ENCODE assay signal across 11 mouse cellular contexts in genomic region chr11:57426046-57426805, GRCm38 (mm10).
DNase-seq lines count a peak whose midpoint lies in the region; ATAC-seq and TF ChIP-seq lines count a peak whose summit lies in the region.
"Had no signal": no experiment of that assay in that cellular context is flagged by ENCODE, and none has a peak within 500 bp of the region (broad histone marks: within the 10 kb centered on the region; RNA-seq: fewer than 3 reads in every experiment).

No protein-coding gene starts in this region.

- intact Hi-C loops in left cerebral cortex, adult 2 months (cut with DNase I), result no loop called here

- no peak overlapping the region for H3K27ac ChIP-seq in left cerebral cortex, adult 2 months
- H3K27ac ChIP-seq in liver, embryonic 14.5 days, result no peak overlapping the region
- no peak overlapping the region for H3K27ac ChIP-seq in testis, adult 2 months (ENCODE audit: control insufficient read depth, insufficient read depth, low read depth, low read length)
- H3K27ac ChIP-seq: liver, embryonic 15.5 days; stomach, embryonic 15.5 days had no signal

- no peak overlapping the region for H3K9ac ChIP-seq in liver, embryonic 14.5 days (replicated peaks)
- H3K9ac ChIP-seq: liver, embryonic 15.5 days; stomach, embryonic 15.5 days had no signal

- TF ChIP-seq EP300 in liver, embryonic 14.5 days (IDR thresholded peaks at IDR 0.05; ENCODE audit: low read depth), result no peak

- no peak for TF ChIP-seq POLR2A in brain, embryonic 14.5 days (IDR thresholded peaks at IDR 0.05; ENCODE audit: borderline replicate concordance, extremely low read depth, insufficient read depth, insufficient read length, poor library complexity, severe bottlenecking)
- no peak for TF ChIP-seq POLR2A in testis, adult 2 months (IDR thresholded peaks at IDR 0.05; ENCODE audit: control insufficient read depth, low read depth, low read length)

- no peaks in the 10 kb centered on the region for H3K27me3 ChIP-seq in liver, embryonic 14.5 days (ENCODE audit: control insufficient read depth, insufficient read depth, low read length)
- no peaks in the 10 kb centered on the region for H3K27me3 ChIP-seq in testis, adult 2 months (ENCODE audit: control insufficient read depth, insufficient read depth, low read length)
- H3K27me3 ChIP-seq: liver, embryonic 15.5 days; stomach, embryonic 15.5 days had no signal

- no peaks in the 10 kb centered on the region for H3K9me3 ChIP-seq in liver, embryonic 14.5 days (ENCODE audit: control insufficient read depth, low read length)
- H3K9me3 ChIP-seq: liver, embryonic 15.5 days; stomach, embryonic 15.5 days had no signal

- WGBS in liver, embryonic 14.5 days (ENCODE audit: insufficient replicate concordance), result 50% methylated on average over 12 of the region's 12 CpGs

- peak; percentile 74 for DNase-seq in CD4-positive, CD25-positive, alpha-beta regulatory T cell, adult 2 months (ENCODE audit: low read depth, low spot score)
- DNase-seq in left cerebral cortex, adult 2 months (ENCODE audit: extremely low spot score in 1 of 2, low spot score in 2 of 2), result no peak
- DNase-seq in left cerebral cortex, adult 11 months (ENCODE audit: low spot score), result no peak
- DNase-seq in brain, embryonic 14.5 days (ENCODE audit: low read depth), result no peak
- no peak for DNase-seq in liver, embryonic 14.5 days (ENCODE audit: low read depth in 3 of 3, low spot score in 3 of 3)
- no peak for DNase-seq in left cerebral cortex, adult 18-20 months (ENCODE audit: low spot score in 2 of 2)

- H3K36me3 ChIP-seq in liver, embryonic 14.5 days (replicated peaks; ENCODE audit: control insufficient read depth, insufficient read depth, low read depth), result no peaks in the 10 kb centered on the region
- H3K36me3 ChIP-seq in testis, adult 2 months (ENCODE audit: control insufficient read depth, insufficient read depth, low read length), result no peaks in the 10 kb centered on the region
- H3K36me3 ChIP-seq: liver, embryonic 15.5 days; stomach, embryonic 15.5 days had no signal

- no peak overlapping the region for H3K4me2 ChIP-seq in liver, embryonic 14.5 days (ENCODE audit: low read depth)
- H3K4me2 ChIP-seq: liver, embryonic 15.5 days; stomach, embryonic 15.5 days had no signal

- no peak for ATAC-seq in CD4-positive, CD25-positive, alpha-beta regulatory T cell, adult 4 months
- ATAC-seq in liver, embryonic 14.5 days (ENCODE audit: insufficient read depth), result no peak

- no peaks in the 10 kb centered on the region for H3K4me1 ChIP-seq in liver, embryonic 14.5 days (replicated peaks; ENCODE audit: control insufficient read depth in 2 of 2, insufficient read depth in 2 of 2, low read length in 1 of 2)
- H3K4me1 ChIP-seq in testis, adult 2 months (ENCODE audit: control insufficient read depth, insufficient read depth, low read length), result no peaks in the 10 kb centered on the region
- H3K4me1 ChIP-seq: liver, embryonic 15.5 days; stomach, embryonic 15.5 days had no signal

- H3K4me3 ChIP-seq in left cerebral cortex, adult 2 months, result no peak overlapping the region
- no peak overlapping the region for H3K4me3 ChIP-seq in liver, embryonic 14.5 days (ENCODE audit: insufficient read depth in 1 of 2, low read depth in 2 of 2, low read length in 2 of 2)
- H3K4me3 ChIP-seq in testis, adult 2 months (ENCODE audit: control insufficient read depth, low read depth, low read length), result no peak overlapping the region
- H3K4me3 ChIP-seq: erythroblast, embryonic 14.5 days; liver, embryonic 15.5 days; stomach, embryonic 15.5 days had no signal

- TF ChIP-seq CTCF in left cerebral cortex, adult 2 months (IDR thresholded peaks at IDR 0.05), result peak; percentile 55
- TF ChIP-seq CTCF in brain, embryonic 14.5 days (IDR thresholded peaks at IDR 0.05; ENCODE audit: borderline replicate concordance, extremely low read depth, insufficient read depth, insufficient read length), result peak; percentile 47; the same call in 1 of the 2 replicates
- TF ChIP-seq CTCF in liver, embryonic 14.5 days (IDR thresholded peaks at IDR 0.05; ENCODE audit: low read depth), result peak; percentile 73
- peak; percentile 79; the same call in 1 of the 2 replicates for TF ChIP-seq CTCF in testis, adult 2 months (IDR thresholded peaks at IDR 0.05; ENCODE audit: control insufficient read depth, insufficient read depth, insufficient replicate concordance, low read depth, low read length)
